8 mouse cellular contexts compared by ENCODE assay signal in genomic region chr4:148805161-148805810, GRCm38 (mm10). TPM values are rescaled to one million over a fixed set of nuclear protein-coding genes. Genes with fewer than 3 reads are reported as not detected.
DNase-seq lines count a peak whose midpoint lies in the region; ATAC-seq and TF ChIP-seq lines count a peak whose summit lies in the region.

No protein-coding gene starts in this region.

- under 1% methylated on average over 42 of the region's 42 CpGs for WGBS in heart, embryonic 14.5 days
- under 1% methylated on average over 42 of the region's 42 CpGs for WGBS in midbrain, embryonic 15.5 days

- peak overlapping the region; percentile 28; the same call in 1 of the 2 replicates for H3K4me3 ChIP-seq in cortical plate, adult 2 months (ENCODE audit: insufficient read depth, low read length)
- peak overlapping the region; percentile 82 to 98 for H3K4me3 ChIP-seq in heart, embryonic 14.5 days (ENCODE audit: control insufficient read depth in 1 of 2, insufficient read depth in 1 of 2, low read depth in 1 of 2, low read length in 2 of 2)
- peak overlapping the region; percentile 59 for H3K4me3 ChIP-seq in midbrain, embryonic 15.5 days

- no peaks in the 10 kb centered on the region for H3K9me3 ChIP-seq in heart, embryonic 14.5 days (ENCODE audit: control insufficient read depth, low read length)
- H3K9me3 ChIP-seq in midbrain, embryonic 15.5 days, result no peaks in the 10 kb centered on the region

- H3K27ac ChIP-seq in cortical plate, adult 2 months (ENCODE audit: insufficient read depth, low read length), result no peak overlapping the region
- H3K27ac ChIP-seq in heart, embryonic 14.5 days (replicated peaks in 1 of 2; ENCODE audit: control insufficient read depth in 1 of 2, insufficient read depth in 1 of 2, low read depth in 2 of 2, low read length in 2 of 2), result peak overlapping the region; percentile 75 to 93
- H3K27ac ChIP-seq in midbrain, embryonic 15.5 days, result no peak overlapping the region

- H3K9ac ChIP-seq in heart, embryonic 14.5 days (ENCODE audit: low read length), result peak overlapping the region; percentile 91
- peak overlapping the region; percentile 18; the same call in 1 of the 2 replicates for H3K9ac ChIP-seq in midbrain, embryonic 15.5 days

- intact Hi-C loops in left cerebral cortex, postnatal 10 days (cut with DNase I), result no loop called here

- H3K4me1 ChIP-seq in cortical plate, adult 2 months (ENCODE audit: control insufficient read depth, insufficient read depth, low read length), result no peaks in the 10 kb centered on the region
- peaks cover 5 to 42% of the 10 kb centered on the region in 2 experiments for H3K4me1 ChIP-seq in heart, embryonic 14.5 days (ENCODE audit: control insufficient read depth in 2 of 2, insufficient read depth in 2 of 2, low read length in 2 of 2)
- H3K4me1 ChIP-seq in midbrain, embryonic 15.5 days, result peaks cover 48% of the 10 kb centered on the region

- peaks cover 4% of the 10 kb centered on the region for H3K27me3 ChIP-seq in heart, embryonic 14.5 days (ENCODE audit: control insufficient read depth, insufficient read depth, low read length)
- peaks cover 74% of the 10 kb centered on the region for H3K27me3 ChIP-seq in midbrain, embryonic 15.5 days (replicated peaks)

- no peak for TF ChIP-seq POLR2A in cortical plate, adult 2 months (IDR thresholded peaks at IDR 0.05; ENCODE audit: extremely low read depth, insufficient read depth, low read length)

- DNase-seq in Muller cell, postnatal 12 days (ENCODE audit: inconsistent ontology term), result peak; percentile 63
- peak; percentile 28 to 59 for DNase-seq in kidney, postnatal 25 days
- DNase-seq in adipocyte (ENCODE audit: low spot score), result no peak
- DNase-seq in left cerebral cortex, postnatal 10 days (ENCODE audit: extremely low spot score in 1 of 2, low spot score in 2 of 2), result no peak
- DNase-seq in layer of hippocampus, postnatal 10 days (ENCODE audit: low spot score in 2 of 2), result no peak

- TF ChIP-seq CTCF in cortical plate, adult 2 months (IDR thresholded peaks at IDR 0.05; ENCODE audit: extremely low read depth, insufficient read depth, low read length), result no peak

- peak overlapping the region; percentile 83 for H3K4me2 ChIP-seq in heart, embryonic 14.5 days (ENCODE audit: low read length)
- H3K4me2 ChIP-seq in midbrain, embryonic 15.5 days, result peak overlapping the region; percentile 99

- no peaks in the 10 kb centered on the region for H3K36me3 ChIP-seq in heart, embryonic 14.5 days (ENCODE audit: control insufficient read depth, insufficient read depth, low read length)
- H3K36me3 ChIP-seq in midbrain, embryonic 15.5 days (replicated peaks), result no peaks in the 10 kb centered on the region

- no peak for ATAC-seq in heart, embryonic 14.5 days (ENCODE audit: insufficient number of reproducible peaks, insufficient read depth, low FRiP score, low read depth)
- no peak for ATAC-seq in midbrain, embryonic 15.5 days (replicated peaks)

RNA-seq across cellular contexts. Expression of gene Casz1, which starts 1.1 kb away (rescaled TPM):
- polyA plus RNA-seq in cortical plate, adult 2 months (2012; rRNA removed), result 0.59 and 0.69 TPM in 2 replicates
- polyA plus RNA-seq in heart, embryonic 14.5 days (2014; fragmentation: Nextera tagmentation; extraction: Ambion mirVana), result 24.6 and 26.6 TPM in 2 replicates
- polyA plus RNA-seq in midbrain, embryonic 15.5 days (2015; fragmentation: Nextera tagmentation; extraction: Ambion mirVana), result 2.8 and 2.9 TPM in 2 replicates
- 1 to 10 TPM; 1.1 to 1.6 TPM for total RNA-seq in left cerebral cortex, postnatal 10 days (2021)
- 1 to 10 TPM; 1.1 to 1.3 TPM for total RNA-seq in layer of hippocampus, postnatal 10 days (2021)

Comparison
In these comparisons a context has a peak if more than half of its experiments do, and no peak if none do; other contexts are left out.
1. DNase-seq: peak in Muller cell, postnatal 12 days (single experiment) and kidney, postnatal 25 days (2 of 2); none in adipocyte (single experiment), left cerebral cortex, postnatal 10 days (0 of 2) and layer of hippocampus, postnatal 10 days (0 of 2).
2. H3K27ac ChIP-seq: peak in heart, embryonic 14.5 days (2 of 2); none in cortical plate, adult 2 months (single experiment) and midbrain, embryonic 15.5 days (single experiment).
3. H3K4me3 ChIP-seq: peak in every context shown above with its lines; median percentile 90 in heart, embryonic 14.5 days; 59 in midbrain, embryonic 15.5 days; 28 in cortical plate, adult 2 months.